Mouse (Mus musculus) mature B cell (primary cell): ENCODE measurements around the gene Srgap3.

Experiments used
- in situ Hi-C: fragments of 300-500 bp; cut with MboI; formaldehyde crosslinking; loops from 2 replicates; pipeline ENCODE4 v1.14.3; 2019

Srgap3 gene

DNA sequence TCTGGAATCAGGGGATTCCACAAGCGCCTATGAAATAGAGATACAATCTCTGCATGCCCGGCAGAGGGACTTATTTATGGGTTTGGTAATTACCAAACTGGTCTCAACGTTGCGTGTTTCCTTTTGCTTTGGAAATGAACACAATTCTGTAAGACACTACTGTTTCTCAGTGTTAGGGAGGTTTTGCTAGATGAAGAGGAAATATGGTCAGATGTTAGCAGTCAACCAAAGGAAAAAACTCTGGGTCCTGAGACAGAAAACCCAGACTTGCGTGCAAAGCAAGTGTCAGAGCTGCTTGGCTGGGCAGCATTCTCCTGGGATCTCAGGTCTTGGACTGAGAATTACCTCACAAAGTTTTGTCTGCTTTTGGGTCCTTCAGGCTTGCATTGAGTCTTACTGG lies 34.5 kb downstream of the Srgap3 start:
- in situ Hi-C loops = no loop called here

DNA sequence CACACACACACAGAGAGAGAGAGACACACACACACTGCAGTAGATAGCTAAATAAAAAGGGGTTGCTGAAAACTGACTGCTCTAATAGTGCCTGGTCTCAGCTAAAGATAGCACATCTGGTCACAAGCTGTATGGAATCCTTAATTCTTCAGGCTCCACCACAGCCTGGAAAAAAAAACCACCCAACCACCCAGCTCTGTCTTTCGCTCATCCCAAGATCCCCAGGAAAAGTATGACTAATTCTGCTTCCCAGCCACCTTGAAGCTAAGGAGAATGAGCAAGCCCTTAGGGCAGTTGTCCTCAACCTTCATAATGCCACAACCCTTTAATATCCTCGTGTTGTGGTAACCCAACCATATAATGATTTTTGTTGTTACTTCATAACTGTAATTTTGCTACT lies 37.4 kb downstream of the Srgap3 start:
- in situ Hi-C loops = no loop called here

DNA sequence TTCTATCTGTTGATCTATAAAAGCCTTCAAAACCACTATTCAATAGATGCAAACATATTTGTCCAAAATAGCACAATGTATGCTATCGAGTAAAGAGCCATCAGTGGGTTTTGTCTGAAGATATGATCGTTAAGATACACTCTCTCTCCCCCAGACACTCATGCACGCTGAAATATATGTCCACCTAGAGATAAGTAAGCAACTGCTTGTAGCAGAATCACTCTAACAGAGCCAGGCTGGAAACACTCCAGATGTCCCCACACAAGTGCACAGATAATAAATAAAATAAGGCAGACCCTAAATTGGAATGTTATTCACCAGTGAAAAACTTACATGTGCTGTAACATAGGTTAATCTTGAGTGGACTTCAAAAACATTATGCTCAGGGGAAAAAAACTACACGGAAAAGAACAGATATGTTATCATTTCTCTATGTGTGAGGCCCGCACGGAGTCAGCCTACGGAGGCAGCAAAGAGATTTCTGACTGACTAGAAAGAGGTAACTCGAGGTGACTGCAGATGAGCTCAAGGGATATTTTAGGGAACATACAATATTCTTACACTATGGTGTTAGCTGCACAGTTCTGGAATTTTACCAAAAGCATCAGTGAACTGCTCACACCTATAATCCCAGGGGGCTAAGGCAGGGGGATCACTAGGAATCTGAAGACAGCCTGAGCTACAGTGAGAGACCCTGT lies 39.0 kb downstream of the Srgap3 start:
- in situ Hi-C loops = no loop called here

DNA sequence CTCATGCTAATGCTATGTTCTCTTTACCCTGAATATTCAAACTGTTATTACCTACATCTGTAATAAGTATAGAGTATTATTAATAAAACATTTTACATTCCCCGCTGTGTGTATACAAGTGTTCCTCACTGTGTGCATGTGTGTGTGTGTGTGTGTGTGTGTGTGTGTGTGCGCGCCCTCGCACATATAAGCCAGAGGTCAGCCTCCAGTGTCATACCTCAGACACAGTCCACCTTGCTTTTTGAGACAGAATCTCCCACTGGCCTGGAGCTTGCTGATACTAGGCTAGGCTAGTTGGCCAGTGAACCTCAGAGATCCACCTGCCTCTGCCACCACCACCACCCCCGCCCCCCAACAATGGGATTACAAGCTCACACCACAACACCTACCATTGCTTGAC lies 43.3 kb downstream of the Srgap3 start:
- in situ Hi-C loops = no loop called here

DNA sequence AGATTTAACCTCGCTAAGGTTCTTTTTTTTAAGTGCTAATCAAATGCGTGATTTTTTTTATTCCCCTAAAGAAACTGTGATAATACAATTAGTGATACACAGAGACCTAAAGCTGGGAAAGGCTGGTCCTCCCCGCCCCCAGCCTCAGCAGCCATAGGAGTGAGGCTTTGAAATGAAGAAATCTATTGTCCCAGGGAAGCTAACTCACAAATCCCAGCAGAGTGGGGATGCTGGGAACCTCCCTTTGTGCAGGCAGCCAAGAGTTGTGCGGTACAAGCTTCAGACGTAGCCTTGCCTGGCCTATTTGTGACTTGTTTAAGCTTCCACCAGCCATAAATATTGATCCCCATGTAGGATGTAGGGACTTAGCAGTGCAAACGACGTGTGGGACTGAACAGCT lies 43.8 kb downstream of the Srgap3 start:
- in situ Hi-C loops = no loop called here

DNA sequence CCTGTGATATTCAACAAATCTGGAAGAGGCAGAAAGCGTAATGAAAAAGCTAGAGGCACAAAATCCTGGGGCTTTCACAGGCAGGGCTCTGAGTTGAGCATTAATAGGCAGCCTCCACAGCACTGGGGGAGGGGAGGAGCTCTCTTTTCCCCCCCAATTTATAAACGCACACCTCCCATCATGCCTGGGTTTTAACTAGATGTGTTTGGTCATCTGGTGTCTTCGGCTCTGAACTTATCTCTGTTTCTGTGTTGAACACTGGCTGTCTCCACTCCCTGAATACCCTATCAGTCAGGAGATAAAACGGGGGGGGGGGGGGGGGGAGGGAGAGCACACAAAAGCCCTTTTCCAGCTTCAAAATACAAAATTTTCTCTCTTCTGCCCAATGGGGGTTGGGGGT lies 44.3 kb downstream of the Srgap3 start:
- in situ Hi-C loops = no loop called here

GRCm38 (mm10) chr6:112900306-112900705 lies 46.8 kb downstream of the Srgap3 start:
- in situ Hi-C loops = no loop called here

- in situ Hi-C loops = no loop called here
Observed at GRCm38 (mm10) chr6:112899711-112900110, 47.4 kb downstream of the Srgap3 start.

GRCm38 (mm10) chr6:112899276-112899675 lies 47.8 kb downstream of the Srgap3 start:
- in situ Hi-C loops = no loop called here

- in situ Hi-C loops = no loop called here
Observed at GRCm38 (mm10) chr6:112898435-112898834, 48.6 kb downstream of the Srgap3 start.

GRCm38 (mm10) chr6:112896372-112896771 lies 50.7 kb downstream of the Srgap3 start:
- in situ Hi-C loops = no loop called here

DNA sequence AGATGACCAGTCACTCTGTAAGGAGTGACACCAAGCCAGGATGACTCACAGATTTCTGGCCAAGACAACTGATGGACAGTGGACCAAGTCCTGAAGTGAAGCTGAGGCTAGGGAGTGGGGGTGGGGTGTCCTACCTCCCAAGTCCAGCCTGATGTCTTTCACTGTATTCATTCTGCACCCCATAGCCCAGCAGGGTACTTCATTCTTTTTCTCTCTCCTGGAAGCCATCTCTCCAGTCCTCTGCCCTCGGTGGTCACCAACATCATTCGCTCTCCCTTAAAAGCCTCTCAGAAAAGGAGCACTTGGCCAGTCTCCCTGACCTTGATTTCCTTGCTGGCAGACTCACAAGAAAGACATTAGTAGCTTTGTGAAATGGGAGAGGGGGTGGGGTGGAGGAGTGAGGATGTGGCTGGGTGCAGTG lies 56.7 kb downstream of the Srgap3 start:
- in situ Hi-C loops = no loop called here

- in situ Hi-C loops = no loop called here
Observed at GRCm38 (mm10) chr6:112883588-112884135, 63.4 kb downstream of the Srgap3 start.

GRCm38 (mm10) chr6:112880048-112880534 lies 67.0 kb downstream of the Srgap3 start:
- in situ Hi-C loops = no loop called here

GRCm38 (mm10) chr6:112879154-112879553 lies 67.9 kb downstream of the Srgap3 start:
- in situ Hi-C loops = no loop called here

DNA sequence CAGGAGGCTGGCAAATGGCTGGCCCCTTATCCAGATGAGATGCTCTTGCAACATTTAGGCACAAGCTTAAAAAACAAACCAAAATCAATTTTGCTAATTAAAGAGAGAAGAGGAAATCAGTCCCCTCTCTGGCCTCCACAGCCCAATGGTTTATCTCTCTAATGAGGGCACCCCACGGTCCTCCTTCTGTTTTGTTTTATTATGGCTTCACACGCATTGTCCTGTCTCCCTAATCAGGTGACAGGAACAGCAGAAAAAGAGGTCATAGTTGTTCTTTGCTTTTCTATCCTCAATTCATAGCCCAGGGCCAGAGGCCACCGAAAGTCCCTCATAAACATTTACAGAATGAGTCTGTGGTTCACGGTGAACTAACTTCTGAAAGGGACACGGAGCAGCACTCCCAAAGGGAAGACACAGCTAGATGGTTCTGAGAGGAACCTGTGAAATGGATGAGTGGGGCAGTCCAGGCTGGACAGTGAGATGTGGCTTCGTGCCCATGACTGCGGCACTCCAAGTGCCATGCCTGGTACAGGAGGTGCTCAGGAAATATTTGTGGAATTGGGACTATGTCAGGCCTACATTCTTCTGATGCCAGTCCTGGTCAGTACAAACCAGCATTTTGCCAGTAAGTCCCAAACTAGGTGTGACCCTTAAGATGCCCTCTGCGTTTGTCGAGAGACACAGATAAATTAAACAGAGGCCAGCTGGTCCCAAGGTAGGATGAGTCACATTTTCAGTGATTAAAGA lies 73.8 kb downstream of the Srgap3 start:
- in situ Hi-C loops = no loop called here

GRCm38 (mm10) chr6:112871241-112871780 lies 75.8 kb downstream of the Srgap3 start:
- in situ Hi-C loops = no loop called here

GRCm38 (mm10) chr6:112868197-112868957 lies 78.7 kb downstream of the Srgap3 start:
- in situ Hi-C loops = no loop called here

DNA sequence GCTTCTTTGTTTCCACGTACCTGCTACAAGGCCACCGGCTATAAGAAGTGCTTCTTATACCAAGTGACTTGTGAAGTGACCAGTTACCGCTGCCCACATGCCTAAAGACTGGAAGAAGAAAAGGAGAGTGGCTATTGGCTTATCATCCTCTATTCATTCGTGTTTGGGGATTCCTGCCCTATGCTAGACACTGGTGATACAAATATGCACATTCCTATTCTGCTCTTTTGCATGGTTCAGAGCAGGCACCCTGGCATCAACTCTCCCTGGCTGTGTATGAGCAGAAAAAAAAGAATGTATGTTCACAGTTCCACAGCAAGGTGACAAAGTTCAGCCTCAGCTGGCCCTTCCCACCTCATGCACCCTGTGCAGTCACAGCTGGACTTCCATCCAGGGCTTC lies 81.0 kb downstream of the Srgap3 start:
- in situ Hi-C loops = no loop called here

- in situ Hi-C loops = no loop called here
Observed at GRCm38 (mm10) chr6:112865021-112865531, 82.0 kb downstream of the Srgap3 start.

- in situ Hi-C loops = no loop called here
Observed at GRCm38 (mm10) chr6:112862465-112862864, 84.6 kb downstream of the Srgap3 start.
